Mouse (Mus musculus) adrenal gland, postnatal 14 days (tissue): Measurements from ENCODE around the gene Ncoa6. TPM values are rescaled to one million over a fixed set of nuclear protein-coding genes. Genes with fewer than 3 reads are reported as not detected.
"Not testable (repeated sequence)": the region's sequence is repeated elsewhere in the genome, so short reads cannot be mapped to it uniquely, and the experiment has no call there.

Experiments used
- DNase-seq: peaks from one replicate; pipeline ENCODE4 v3.0.0; 2021; ENCODE audit warnings: mixed read lengths
- long read RNA-seq, 2 experiments: library from polyadenylated mRNA; stranded (forward); transcript quantifications; one replicate each; pipeline ENCODE4 v2.0.0; 2021
- total RNA-seq: library from RNA; stranded (reverse); gene quantifications from 2 replicates; pipeline ENCODE4 v1.2.3, GENCODE M21; 2021

Ncoa6 gene
- total RNA-seq: 39.5 and 43.5 TPM in 2 replicates
- long read RNA-seq, experiment 1, partial matches to known transcripts: 0 of 12 reads
- long read RNA-seq, experiment 1, other reads (novel, unspliced or antisense): 11 of 12 reads
- long read RNA-seq, experiment 2, partial matches to known transcripts: 1 of 11 reads
- long read RNA-seq, experiment 2, other reads (novel, unspliced or antisense): 10 of 11 reads

DNA sequence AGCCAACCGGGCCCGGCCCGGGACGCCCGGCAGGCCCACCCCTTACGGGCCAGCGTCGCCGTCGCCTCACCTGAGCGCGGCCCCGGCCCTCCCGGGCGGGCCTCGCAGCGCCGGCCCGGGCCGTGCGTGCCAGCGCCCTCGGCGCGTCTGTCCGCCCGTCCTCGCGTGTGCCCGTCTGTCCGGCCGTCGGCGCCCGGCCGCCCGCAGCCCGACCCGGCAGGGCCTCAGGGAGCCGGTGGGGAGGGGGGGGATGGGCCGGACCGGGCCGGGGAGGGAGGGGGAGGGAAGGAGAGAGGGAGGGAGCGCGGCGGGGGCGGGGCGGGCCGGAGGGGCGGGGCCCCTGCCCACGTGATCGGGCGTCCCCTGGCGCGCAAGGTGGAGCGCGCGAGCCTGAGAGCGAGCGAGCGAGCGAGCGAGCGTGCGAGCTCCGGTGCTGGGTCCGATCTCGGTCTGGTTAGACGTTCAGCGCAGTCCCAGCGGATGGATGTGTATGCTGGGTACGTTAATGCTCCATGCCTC is at the start of gene Ncoa6:
TSS of gene Ncoa6 (minus strand) at position 325 of the 519 bp plus-strand sequence.
- peak; percentile 87 for DNase-seq

DNA sequence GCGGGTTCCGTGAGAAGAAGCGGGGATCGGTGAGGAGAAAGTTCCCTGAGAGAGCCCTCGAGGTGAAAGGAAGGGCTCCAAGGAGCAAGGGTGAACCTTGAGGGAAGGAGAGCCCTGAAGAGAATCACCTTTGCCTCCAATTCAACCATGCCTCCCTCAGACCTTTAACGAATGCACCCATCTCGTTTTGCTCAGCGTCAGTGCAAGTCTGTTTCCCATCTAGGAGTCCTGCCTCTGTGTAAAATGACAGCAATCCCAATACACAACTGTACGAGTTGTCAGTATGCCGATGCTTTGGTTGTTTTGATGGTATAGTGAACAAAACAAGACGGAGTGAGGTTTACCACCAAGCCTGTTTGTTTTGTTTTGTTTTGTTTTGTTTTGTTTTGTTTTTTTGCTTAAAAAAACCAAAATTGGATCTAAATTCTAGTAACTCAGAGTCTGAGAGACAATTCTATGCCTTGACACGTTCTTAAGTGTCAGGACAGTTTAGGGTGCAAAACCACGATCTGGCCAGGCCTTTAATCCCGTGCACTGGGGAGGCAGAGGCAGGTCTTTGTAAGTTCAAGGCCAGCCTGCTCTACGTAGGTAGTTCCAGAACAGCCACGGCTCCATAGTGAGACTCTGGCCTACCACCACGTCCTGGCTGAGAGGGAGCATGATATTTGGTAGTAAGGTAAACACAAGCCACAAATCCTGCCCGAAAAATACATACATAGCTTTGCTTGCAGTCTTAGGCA is 45.0 kb upstream of the Ncoa6 start:
- no peak for DNase-seq

DNA sequence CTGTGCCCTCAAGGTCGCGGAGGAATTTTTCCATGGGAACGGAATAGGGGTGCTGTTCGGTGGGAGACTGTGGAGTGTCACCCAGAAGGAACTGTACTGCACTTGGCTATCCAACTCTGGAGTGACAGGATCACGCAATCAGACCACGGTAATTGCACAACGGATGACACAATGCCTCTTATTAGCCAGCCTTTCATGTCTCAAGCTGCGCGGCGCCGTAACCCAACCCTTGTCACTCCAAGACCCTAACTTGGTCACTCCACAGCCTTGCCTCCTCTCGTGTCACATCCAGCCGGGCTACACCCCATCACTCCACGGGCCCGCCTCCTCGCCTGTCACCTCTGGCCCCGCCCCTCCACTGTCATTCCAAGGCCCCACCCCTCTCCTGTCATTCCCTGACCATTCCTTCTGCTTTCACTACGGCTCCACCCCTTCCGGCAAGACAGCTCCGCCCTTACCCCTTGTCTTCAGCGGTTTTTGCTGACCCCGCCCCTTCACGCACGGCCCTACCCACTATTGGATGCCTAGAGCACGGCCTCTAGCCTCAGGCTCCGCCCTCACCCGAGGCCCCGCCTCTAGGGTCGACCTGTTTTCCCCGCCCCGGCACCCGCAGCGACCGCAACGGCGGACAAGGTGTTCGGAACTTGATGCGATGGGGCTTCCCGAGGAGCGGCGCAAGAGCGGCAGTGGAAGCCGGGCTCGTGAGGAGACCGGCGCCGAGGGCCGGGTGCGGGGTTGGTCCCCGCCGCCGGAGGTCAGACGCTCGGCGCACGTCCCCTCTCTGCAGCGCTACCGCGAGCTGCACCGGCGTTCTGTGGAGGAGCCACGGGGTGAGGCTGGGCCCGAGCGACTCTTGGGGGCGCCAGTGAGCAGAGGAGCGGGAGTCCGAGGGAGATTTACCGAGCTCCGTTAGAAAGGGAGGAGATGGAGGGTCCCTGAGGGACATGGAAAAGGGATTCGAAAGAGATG is 44.0 kb upstream of the Ncoa6 start, which contains the start of the genes Acss2 and Ggt7:
TSS of gene Acss2 (plus strand) at position 494 of the 969 bp plus-strand sequence.
TSS of gene Ggt7 (minus strand) at position 783 of the 969 bp plus-strand sequence.
- peak; percentile 99 for DNase-seq

DNA sequence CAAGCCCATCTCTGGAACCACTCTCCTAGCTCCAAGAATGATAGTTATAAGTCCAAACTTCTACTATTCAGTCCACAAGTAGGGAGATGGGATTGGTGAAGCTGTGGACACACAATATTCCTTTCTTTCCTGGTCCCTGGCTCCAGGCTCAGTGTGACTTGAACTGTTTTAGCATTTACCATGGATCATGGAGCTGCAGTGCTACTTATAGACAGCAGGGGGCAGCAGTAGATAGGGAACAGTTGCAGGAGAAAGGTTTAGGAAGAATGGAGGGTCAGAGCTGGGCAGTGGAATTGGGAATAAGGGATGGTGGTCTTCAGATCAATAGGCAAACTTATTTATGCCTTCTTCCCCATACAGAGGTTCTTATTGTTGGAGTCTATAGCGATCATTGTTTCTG is 42.2 kb upstream of the Ncoa6 start:
- DNase-seq: peak; percentile 77

DNA sequence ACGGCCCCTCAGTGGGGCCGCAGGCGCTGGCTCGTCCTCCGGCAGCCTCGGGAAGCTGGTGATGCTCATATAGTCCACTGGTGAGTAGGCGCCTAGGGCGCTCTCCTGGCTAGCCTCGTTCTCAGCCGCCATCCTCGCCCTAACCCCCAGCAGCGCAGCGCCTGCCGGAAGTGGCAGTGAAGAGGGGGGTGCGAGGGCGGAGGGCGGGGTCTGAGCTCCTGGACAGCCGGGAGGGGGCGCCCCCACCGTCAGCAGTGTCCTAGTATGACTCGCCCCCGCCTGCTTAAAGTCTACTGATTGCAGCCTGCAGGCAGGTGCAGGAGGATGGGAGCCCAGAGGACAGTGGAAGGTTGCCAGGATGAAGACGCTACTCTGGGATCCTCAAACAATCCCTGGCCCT is 41.0 kb upstream of the Ncoa6 start:
- peak; percentile 88 for DNase-seq

DNA sequence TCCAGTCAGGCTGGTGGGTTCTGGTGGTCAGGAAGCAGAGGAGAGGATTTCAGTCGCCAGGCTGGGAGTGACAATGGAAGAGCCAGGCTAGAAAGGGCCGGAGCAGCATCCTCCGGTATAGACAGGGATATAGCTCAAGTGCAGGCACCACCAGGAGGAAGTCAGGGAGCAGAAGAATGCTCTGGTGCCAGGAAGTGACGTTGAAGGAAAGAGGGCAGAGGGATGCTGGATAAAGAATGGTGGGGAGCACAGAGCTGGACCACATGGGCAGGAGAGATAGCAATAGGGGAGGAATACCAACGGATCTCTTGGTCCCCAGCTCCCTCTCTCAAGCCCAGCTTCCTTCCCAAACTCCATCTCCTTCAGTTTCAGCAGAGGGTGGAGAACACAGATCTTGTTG is 39.8 kb upstream of the Ncoa6 start:
- DNase-seq: no peak

DNA sequence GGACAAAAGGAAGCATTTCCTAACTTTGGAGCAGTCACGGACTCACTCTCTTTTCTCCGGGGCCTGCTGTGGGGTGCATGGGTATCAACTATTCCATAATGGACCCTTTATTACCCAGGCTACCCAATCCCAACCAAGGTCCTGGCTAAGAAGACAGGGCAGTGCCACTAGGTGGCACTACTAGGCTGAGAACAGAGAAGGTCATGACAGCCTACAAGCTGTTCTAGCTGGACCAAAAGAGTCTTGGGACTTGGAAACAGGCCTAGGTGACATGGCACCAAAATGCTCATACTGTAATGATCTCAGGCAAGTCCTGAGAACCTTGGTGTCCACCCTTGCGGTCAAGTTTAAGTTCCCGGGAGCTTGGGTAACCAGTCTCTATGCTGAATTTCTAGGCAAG is 38.8 kb upstream of the Ncoa6 start:
- peak; percentile 71 for DNase-seq

DNA sequence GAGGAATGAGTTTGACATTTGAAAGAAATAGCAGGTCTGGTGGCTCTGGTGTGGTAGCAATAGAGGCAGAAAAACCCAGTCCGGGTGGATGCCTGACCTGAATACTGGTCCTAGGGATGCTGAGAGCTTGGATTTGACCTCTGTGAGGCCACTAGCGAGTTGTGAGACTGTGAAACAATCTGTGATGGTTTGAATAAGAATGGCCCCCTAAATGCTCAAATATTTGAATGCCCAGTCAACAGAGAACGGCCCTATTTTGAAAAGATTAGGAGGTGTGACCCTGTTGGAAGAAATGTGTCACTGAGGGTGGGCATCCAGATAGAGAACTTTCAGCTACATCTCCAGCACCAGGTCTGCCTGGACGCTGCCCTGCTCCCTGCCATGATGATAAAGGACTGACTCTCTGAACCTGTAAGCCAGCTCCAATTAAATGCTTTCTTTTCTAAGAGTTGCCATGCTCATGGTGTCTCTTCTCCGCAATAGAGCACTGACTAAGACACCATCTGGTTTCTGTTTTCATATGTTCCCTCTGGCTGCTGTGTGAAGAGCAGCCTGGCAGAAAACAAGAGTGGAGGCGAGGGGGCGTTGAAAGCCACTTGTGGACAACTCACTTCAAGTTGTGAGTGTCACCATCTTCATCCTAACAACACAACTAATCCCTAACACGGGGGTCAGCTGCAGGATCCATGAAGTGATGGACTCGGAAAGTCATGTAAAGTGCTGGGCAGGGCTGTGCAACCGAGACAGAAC is 34.2 kb upstream of the Ncoa6 start:
- DNase-seq: no peak

DNA sequence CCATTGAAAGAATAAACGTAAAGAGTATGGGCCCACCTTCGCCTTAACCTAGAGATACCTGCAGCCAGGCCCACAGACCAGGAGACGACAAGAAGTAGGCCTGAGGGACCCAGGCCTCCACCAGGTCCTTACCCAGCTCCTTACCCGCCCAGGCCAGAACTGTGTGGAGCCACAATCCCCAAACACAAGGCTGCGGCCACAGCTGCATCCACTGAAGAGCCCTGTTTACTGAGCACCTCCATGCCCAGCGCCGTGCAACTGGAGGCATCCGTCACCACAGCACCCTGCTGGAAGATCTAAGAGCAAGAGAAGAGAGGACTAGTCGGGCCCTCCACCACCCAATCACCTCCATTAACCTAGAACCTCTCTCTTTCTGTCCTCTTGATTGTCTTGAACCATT is 32.1 kb upstream of the Ncoa6 start:
- DNase-seq: no peak

DNA sequence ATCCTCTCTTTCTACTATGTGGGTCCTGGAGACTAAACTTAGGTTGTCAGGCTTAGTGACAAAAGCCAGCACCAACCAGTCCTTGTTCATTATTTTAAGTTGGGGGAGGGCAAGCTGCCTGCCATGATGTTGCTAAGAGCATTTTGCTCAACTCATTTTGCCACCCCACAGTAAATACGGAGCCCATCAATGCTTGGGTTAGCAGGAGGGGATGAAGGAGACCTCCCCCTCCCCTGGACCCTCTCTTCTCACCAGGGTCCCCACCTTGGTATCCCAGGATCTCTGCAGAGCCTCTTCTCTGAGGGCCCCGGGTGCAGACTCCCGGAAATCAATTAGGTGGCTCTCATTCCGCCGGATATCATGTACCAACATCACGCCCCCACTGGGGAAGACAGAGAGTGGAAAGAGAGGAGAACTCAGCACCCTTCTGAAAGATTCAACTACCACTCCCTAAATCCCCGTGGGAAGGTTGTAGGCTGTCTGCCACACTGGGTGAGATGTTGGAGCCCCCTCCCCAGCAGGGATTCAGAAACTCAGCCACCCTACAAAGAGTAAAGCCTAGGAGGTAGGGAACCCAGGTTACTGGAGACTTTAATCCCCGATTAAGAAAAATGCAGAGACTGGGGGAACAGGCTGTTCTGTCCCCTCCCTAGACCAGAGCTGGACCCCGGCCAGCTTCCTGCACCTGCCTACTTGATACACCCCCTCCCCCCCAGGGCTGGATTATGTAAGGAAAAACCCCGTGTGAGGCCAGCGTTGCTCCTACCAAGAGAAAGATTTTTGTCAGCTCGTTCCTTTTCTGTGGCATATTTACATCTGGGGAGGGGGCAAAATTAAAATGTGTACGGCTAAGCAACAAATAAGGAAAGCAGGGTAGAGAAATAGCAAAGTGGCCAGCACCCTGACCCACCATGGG is 31.0 kb upstream of the Ncoa6 start:
- DNase-seq: peak; percentile 30

DNA sequence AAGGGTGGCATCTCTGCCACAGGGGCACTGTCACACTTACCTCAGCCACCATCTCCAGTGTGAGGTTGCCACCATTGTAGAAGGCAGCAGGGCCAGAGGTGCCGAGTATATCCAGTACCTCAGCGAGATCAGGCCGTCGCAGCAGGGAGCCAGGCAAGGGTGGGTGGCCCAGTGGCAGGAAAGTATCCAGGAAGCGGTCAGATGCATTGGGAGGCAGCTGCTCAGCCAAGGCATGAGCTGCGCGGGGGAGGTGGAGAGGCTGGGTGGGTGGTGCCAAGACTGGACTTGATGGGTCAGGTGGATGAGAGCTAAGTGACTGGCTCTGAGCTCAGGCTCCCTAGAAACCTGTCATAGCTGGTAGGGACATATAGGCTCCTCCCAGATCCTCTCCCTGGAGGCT is 28.9 kb upstream of the Ncoa6 start:
- DNase-seq: no peak

DNA sequence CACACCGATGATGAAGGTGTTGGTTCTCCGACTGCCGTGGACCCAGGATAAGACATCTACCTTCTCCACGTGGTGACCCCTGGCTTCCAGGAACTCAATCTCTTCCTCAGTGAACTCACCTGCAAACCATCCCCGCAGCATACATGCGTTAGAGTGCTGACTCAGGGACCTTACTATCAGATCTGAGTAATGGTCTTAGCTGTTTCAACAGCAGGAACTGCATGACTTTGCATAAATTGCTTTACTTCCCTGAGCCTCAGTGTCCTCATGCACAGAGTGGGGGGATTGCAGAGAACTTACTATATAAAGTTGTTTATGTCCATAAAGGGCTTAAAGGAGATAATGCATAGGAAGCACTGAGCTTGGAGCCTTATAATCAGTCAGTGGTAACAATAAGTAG is 17.3 kb upstream of the Ncoa6 start:
- no peak for DNase-seq

DNA sequence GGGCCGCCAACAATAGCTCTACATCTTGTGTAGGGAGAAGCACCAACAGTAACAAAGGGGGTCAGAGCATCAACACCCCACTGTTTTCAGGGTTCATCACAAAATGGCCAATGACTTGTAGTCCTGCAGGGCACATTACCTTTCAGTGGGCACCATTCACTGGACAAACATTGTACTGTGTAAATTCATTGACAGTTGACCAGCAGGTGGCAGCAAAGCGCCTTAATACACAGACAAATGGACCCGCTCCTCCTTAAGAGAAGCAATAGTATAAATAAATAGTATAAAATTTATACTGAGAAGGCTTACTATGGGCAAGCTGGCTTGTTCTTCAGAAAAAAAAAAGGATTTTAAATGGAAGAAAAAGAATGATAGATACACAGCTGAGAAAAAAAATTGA is 8.3 kb upstream of the Ncoa6 start:
- DNase-seq: peak; percentile 79

DNA sequence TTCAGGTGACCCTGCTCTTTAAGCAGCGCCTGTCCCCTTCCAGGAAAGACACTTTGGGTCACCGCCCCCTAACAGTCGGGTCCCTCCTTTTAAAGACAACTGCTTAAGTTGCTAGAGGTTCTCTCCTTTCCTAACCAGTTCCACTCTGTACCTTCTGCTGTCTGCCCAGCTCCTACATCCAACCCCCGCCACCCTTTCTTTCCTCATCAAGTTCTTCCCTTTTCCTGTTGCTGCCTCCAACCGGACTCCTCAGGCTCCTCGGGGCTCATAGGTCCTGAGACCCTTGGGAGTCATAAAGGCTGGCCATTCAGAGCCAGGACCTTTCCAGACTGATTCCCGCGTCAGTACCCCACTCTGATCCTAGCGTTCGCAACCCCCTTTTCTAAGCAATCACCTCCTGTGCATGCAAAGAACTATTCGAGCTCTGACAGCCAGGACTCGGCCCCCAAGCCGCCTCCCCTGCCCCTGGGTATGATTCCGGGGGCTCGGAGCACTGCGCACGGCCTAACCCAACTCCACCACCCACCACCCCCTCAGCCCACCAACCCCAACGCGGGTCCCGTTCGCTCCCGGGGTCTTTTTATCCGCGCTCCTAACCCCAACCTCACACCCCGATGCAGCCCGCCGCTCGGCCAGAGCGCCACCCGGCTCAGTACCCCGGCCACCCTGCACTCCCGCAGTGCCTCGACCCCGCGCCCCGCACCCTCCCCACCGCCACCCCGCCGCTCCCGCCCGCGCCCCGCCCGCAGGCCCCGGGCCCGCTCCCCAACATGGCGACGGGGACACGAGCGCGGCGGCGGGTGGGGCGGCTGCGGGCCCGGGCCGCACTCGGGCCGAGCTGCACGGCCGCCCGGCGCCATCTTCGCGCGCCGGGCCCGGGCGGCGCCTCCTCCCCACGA is 774 bp downstream of the Ncoa6 start:
- DNase-seq: peak; percentile 70

DNA sequence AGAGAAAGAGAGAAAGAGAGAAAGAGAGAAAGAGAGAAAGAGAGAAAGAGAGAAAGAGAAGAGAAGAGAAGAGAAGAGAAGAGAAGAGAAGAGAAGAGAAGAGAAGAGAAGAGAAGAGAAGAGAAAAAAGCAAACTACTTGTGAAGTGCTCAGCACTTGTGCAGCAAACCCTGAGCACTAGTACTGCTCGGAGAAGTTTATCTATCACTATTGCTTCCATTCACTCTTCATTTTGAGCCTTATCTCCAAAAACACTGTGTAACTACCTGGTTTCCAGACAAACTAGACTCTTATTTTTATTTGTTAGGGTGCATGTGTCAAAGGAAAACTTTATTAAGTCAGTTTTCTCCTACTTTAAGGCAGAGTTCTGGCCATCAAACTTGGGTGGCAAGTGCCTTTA is 6.8 kb downstream of the Ncoa6 start:
- DNase-seq: no peak

DNA sequence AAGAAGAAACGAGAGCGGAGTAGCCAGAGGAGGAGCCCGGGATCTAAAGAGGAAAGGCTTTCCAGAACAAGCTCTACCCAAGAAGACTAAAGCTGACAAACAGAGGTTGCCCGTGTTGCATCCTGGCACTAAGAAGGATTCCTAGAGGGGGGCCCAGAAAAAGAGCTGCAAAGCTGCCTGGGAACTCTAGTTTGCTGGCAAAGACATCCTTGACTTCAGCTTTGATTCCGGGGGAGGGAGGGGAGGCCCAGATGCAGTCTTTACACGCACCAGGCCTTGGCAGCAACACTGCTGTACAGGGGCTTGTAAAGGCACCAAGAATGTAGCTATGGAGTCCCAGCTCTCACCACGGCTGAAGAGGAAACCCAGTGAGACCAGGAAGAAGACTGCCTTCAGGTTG is 20.1 kb downstream of the Ncoa6 start:
- DNase-seq: no peak

DNA sequence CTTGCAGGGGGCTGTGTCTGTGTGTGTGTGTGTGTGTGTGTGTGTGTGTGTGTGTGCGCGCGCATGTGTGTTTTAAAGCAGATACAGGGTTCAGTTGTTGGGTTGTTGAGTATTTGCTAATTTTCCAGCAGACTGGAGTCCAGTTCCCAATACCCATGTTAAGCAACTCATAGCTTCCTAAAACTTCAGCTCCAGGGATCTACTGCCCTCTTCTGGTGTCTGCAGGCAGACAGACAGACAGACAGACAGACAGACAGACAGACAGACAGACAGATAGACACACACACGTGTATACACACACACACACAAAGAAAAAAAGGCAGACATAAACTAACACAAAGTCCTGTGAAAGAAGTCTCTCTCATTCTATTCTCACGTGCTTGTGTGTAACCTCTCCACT is 22.4 kb downstream of the Ncoa6 start:
- DNase-seq: no peak

DNA sequence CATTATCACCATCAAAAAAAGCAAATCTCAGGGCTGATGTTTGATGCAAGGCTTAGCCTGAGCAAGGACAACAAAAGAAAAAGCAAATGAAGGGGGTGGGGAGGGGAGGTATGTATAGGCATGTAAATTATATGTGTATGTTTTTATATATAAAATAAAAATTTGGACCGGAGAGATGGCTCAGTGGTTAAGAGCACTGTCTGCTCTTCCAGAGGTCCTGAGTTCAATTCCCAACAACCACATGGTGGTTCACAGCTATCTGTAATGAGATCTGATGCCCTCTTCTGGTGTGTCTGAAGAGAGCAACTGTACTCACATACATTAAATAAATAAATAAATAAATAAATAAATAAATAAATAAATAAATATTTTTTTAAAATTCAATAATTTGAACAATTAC is 25.8 kb downstream of the Ncoa6 start:
- not testable (repeated sequence) for DNase-seq

DNA sequence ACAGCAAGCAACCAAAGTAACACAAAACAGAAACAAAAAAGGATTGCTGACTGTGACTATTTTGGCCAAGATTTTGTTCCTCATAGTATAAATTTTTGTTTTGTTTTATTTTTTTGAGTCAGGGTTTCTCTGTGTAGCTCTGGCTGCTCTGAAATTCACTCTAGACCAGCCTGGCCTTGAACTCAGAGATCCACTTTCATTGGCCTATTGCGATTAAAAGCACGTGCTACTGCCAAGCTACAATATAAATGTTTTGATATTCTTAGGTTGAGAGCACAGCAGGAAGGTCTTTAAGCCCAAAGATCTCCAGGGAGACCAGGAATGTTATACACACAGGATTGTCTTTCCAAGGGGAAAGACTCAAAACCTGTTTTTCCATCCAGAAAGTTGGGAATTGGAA is 30.2 kb downstream of the Ncoa6 start:
- DNase-seq: peak; percentile 14

DNA sequence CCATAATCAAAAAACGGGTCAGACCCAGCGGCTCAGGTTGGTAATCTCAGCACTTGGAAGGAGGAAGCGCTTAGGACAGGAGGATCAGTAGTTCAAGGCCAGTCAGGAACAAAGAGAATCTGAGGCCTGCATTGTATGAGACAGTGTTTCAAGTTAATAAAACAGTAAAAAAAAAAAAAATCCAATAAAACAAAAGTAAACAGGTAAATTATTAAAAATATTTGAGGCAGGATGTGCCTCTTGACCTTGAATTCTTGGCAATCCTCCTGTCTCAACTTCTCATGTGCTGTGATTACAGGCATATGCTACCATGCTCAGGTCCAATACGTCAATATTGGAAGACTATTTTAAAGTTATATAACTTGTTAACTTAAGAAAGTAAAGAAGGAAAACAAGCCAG is 30.8 kb downstream of the Ncoa6 start:
- DNase-seq: no peak
